Mouse (Mus musculus) lung, postnatal 0 days (tissue): ENCODE measurements around the gene Lhb.

Experiments used
- CTCF ChIP-seq: IDR thresholded peaks from 2 replicates; pipeline ENCODE4 v1.5.1; 2016; ENCODE audit warnings: antibody characterized with exemption, mild to moderate bottlenecking
- EP300 ChIP-seq: IDR thresholded peaks from 2 replicates; pipeline ENCODE4 v1.6.1; 2016; ENCODE audit warnings: antibody characterized with exemption, mild to moderate bottlenecking, control low read depth

DNA sequence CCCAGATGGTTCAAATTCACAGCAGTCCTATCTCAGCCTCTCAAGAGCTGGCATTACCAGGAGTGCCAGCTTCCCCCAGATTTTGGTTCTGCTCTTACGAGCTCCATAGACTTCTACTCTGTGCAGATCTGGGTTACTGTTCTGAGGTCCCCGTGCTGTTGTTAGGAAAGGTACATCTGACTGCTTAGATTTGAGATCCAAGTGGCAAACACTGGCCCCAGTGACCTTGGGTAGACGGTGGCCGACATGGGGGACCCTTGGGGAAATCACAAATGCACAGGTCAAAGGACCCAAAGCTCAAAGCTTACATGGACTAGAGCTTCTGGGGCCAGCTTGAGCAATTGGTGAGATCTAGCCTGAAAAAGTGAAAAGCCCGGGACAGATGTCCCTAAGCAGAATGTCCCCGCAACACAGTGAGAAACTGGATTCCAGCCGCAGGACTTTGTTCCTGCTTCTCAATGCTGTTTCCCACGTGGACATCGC is 36.1 kb downstream of the Lhb start:
- TF ChIP-seq EP300: no peak
- no peak for TF ChIP-seq CTCF
